Mouse (Mus musculus) ovary, postnatal 14 days (tissue): ENCODE measurements around the gene Cdk12.

ENCODE experiments used
- DNase-seq: peaks from one replicate; pipeline ENCODE4 v3.0.0; 2022; ENCODE audit warnings: low spot score

Cdk12 gene

GRCm38 (mm10) chr11:98260706-98261479 lies 58.0 kb downstream of the Cdk12 start:
- DNase-seq, result no peak

- DNase-seq, result peak; percentile 86
Measured at GRCm38 (mm10) chr11:98265039-98265438, 62.2 kb downstream of the Cdk12 start.

GRCm38 (mm10) chr11:98265891-98266290 lies 63.0 kb downstream of the Cdk12 start:
- DNase-seq, result no peak

- no peak for DNase-seq
Measured at GRCm38 (mm10) chr11:98266699-98267402, 64.0 kb downstream of the Cdk12 start.

GRCm38 (mm10) chr11:98270066-98270465 lies 67.2 kb downstream of the Cdk12 start:
- no peak for DNase-seq

GRCm38 (mm10) chr11:98270466-98270865 lies 67.6 kb downstream of the Cdk12 start:
- DNase-seq, result no peak

GRCm38 (mm10) chr11:98283740-98284139 lies 80.9 kb downstream of the Cdk12 start:
- DNase-seq, result no peak

GRCm38 (mm10) chr11:98284230-98284629 lies 81.4 kb downstream of the Cdk12 start:
- no peak for DNase-seq

- no peak for DNase-seq
Measured at GRCm38 (mm10) chr11:98285368-98285767, 82.5 kb downstream of the Cdk12 start.

GRCm38 (mm10) chr11:98287531-98287930 lies 84.7 kb downstream of the Cdk12 start:
- DNase-seq, result no peak

GRCm38 (mm10) chr11:98287961-98288360 lies 85.1 kb downstream of the Cdk12 start:
- no peak for DNase-seq

- DNase-seq, result no peak
Measured at GRCm38 (mm10) chr11:98289873-98290272, 87.0 kb downstream of the Cdk12 start.

GRCm38 (mm10) chr11:98290906-98291305 lies 88.0 kb downstream of the Cdk12 start:
- no peak for DNase-seq

- DNase-seq, result no peak
Measured at GRCm38 (mm10) chr11:98293070-98293469, 90.2 kb downstream of the Cdk12 start.

GRCm38 (mm10) chr11:98294188-98295012 lies 91.5 kb downstream of the Cdk12 start:
- DNase-seq, result peak; percentile 52

- DNase-seq, result no peak
Measured at GRCm38 (mm10) chr11:98295013-98295585, 92.2 kb downstream of the Cdk12 start.

GRCm38 (mm10) chr11:98296277-98296676 lies 93.4 kb downstream of the Cdk12 start:
- no peak for DNase-seq

GRCm38 (mm10) chr11:98296916-98297315 lies 94.1 kb downstream of the Cdk12 start:
- no peak for DNase-seq

- DNase-seq, result no peak
Measured at GRCm38 (mm10) chr11:98297778-98298177, 94.9 kb downstream of the Cdk12 start.

GRCm38 (mm10) chr11:98298484-98299205 lies 95.8 kb downstream of the Cdk12 start:
- no peak for DNase-seq

- peak; percentile 52 for DNase-seq
Measured at GRCm38 (mm10) chr11:98313790-98314323, 111.0 kb downstream of the Cdk12 start.
